In the genomic region with DNA sequence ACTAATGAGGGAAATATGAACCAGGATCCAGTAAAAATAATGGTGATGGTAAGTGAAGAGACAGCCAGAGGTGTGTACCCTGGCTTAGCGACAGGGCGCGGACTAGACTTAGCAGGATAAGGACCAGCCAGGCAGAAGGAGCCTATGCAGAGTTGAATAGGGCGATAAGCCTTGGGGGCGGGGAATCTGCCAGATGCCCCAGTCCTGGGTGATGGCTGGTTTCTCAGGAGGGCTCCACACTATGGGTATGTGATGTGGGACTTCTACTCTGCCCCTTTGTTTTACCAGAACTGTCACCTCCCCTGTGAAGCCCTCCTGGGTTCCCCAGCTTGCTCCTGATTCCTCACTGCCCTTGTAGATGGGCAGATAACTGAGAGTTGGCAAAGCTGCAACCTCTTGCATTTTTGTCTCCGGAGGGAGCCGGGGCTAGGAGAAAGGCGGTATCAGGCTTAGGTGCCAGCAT, we compare ENCODE assay signal across 1 mouse cellular context.
TF ChIP-seq lines count a peak whose summit lies in the region.

No protein-coding gene starts in this region.

TF ChIP-seq in MEL, 35 proteins besides CTCF, POLR2A, EP300 and RAD21 (continued from another document):
- TF ChIP-seq SIN3A (IDR thresholded peaks at IDR 0.05; ENCODE audit: low read length) (0 out of 2 replicates have a peak, but pooled peaks have one; percentile 37), CHD1 (IDR thresholded peaks at IDR 0.05; ENCODE audit: low read depth, low read length) (no peak)
